Mouse (Mus musculus): Measurements from ENCODE around the gene Slc16a1.
A peak's percentile ranks its signal among the peaks of the same experiment; 100 is the strongest.
"Not testable (repeated sequence)": the region's sequence is repeated elsewhere in the genome, so short reads cannot be mapped to it uniquely, and the experiment has no call there.

Slc16a1 gene

GRCm38 (mm10) chr3:104639749-104640368 is 1.4 kb downstream of the Slc16a1 start:
- DNase-seq = no peak

DNA sequence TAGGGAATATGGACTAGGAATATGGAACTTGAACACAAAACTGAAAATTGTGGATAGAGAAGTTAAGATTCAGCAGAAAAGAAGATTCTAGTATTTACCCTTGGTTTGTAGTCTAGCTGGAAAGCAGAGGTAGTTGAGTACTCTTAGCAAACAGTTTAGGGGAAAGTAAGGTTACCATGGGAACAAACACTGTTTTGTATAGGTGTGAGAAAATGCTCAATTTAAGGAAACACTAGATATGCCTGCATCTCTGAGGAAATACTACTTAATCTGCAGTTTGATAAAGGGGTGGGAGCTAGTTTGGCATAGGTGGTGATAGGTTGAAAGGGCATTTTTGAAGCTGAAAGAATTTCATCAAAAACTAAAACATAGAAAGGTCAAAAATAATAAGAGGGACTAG is 2.4 kb downstream of the Slc16a1 start:
- DNase-seq = no peak

- DNase-seq = no peak
These were observed 2.8 kb downstream of the Slc16a1 start for GRCm38 (mm10) chr3:104641313-104641712.

DNA sequence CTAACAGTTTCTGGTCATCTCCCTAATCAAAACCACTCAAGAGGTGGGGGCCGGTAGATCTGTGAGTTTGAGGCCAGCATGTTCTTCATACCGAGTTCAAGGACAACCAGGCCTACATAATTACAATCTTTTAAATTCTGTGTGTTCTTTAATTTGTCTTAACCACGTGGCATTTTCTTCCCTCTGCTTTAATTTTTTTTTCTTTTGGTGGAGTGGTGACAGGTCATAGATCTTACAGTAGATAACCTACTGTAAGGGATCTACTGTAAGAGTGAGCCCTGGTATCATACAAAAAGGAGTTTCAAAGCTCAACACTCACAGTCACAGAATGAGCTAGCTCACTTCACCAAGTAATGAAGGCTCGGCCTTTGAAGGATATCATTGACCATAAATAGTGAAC is 4.6 kb downstream of the Slc16a1 start:
- no peak for DNase-seq

DNA sequence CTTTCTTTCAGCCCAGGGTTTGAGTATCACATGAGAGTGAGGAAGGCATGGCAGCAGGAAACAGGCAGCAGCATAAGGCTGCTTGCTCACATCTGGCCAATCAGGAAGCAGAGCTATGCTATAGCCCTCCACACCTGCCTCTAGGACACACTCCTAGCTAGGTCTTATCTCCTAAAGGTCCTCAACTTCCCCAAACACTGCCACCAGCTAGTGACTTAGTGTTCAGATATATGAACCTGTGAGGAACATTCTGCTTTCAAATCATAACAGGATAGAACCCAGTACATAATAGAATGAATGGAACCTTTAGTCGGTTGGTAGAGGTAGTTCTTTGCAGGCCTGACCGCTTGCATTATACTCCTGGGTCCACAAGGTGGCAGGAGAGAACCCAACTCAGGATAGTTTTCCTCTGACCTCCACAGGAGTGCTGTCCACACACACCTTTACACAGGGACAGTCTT is 5.4 kb downstream of the Slc16a1 start:
- peak; percentile 69 for DNase-seq

DNA sequence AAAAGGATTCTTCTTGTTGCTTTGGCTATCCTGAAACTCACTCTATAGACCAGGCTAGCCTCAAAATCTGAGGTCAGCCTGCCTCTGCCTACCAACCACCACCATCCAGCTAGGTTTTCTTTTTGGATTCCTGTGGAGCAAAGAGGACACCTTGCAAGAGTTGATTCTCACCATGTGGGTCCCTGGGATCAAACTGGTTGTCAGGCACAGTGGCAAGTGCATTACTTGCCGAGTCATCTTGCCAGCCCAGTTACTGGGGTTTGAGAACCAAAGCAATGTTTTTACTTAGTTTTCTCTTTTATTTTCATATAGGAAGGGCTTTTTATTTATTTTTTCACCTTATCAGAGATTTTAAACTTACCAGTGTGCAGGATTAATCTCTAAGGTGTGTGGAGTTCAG is 5.9 kb downstream of the Slc16a1 start:
- no peak for DNase-seq

DNA sequence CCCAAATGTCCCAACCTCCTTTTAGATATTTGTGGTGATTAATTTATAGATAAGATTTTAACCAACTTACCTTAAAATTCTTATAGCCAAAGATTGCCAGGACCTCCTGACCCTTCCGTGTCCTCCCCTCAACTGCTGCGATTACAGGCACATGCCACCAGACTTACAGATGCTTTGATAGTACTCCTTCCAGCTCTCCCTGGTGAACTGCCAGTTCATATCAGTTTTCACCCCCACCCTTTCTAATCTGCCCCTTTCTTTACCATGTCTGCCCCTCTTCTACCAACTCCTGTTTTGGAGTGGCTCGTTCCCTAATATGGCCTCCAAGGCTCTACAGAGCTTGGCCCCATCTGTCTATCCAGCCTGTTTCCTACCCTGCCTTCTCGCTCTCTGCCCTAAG is 15.8 kb downstream of the Slc16a1 start:
- DNase-seq = no peak

GRCm38 (mm10) chr3:104654921-104655320 is 16.5 kb downstream of the Slc16a1 start:
- DNase-seq = no peak

DNA sequence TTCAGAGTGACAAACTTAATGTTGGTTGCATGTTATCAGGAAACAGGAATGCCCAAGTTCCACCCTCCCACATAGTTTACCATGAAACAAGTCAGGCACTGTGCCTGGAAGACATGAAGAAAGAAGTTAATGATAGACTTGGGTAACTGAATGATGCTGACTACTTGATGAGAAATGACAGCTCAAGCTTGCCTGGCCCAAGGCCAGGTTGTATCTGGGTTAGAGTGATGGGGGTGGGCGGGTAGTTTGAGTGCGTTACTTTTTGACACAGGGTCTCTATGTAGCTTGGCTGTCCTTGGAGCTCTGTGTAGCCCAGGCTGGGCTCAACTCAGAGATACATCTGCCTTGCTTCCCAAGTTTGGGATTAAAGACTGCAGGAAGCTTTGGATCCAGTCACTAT is 20.2 kb downstream of the Slc16a1 start:
- DNase-seq = no peak

DNA sequence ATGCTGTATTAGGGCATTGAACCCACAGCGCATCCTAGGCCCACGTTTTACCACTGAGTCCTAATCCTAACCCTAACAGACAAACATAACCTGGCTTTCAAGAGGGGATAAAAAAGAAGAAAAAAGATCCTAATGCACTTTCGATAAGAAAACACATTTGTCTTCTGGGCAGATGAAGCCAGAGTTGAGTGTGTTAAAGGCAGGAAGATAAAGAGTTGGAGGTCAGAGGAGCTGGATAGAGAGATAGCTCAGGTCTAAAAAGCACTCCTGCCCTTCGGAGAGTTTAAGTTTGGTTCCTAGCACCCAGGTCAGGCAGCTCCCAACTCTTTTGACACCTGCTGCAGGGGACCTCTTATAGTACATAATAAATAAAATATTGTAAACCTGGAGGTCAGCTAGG is 21.3 kb downstream of the Slc16a1 start:
- no peak for DNase-seq

- no peak for DNase-seq
These were observed 22.1 kb downstream of the Slc16a1 start for GRCm38 (mm10) chr3:104660522-104660921.

GRCm38 (mm10) chr3:104662007-104662406 is 23.5 kb downstream of the Slc16a1 start:
- DNase-seq = no peak

GRCm38 (mm10) chr3:104662926-104663325 is 24.5 kb downstream of the Slc16a1 start:
- DNase-seq = no peak

DNA sequence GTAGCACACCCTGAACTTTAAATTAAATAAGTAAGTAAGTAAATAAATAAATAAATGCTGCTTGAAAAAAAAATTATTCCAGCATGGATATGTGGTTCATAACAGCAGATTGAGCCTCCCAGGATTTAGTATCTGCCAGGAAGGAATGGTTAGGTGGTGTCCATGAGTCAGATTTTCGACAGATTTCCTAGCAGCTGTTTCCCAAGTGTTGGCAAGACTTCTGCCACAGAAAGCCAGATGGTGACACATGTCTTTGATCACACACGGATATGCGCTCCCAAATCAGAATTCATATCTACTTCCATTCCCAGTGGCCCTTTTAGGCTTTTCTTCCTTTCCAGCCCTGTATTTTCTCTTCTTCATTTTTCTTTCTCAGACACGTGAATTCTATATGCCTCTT is 28.5 kb downstream of the Slc16a1 start:
- DNase-seq = no peak

DNA sequence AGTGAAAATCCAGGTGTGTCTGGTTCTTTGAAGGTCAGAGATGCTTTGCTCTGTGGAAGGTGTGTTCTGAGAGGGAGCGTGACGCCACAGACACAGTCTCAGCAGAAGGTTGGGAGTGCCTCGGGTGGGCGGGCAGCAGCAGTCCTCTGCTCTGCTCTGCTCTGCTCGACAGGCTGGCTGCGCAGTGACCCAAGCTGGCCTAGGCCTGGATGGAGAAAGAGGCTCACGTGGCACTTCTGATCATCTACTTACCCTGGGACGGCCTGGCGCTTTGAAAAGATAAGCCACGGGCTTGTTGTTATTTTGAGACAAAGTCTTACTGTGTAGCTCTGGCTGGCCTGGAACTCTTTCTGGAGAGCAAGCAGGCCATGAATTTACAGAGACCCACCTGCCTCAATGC is 29.0 kb downstream of the Slc16a1 start:
- DNase-seq = no peak

GRCm38 (mm10) chr3:104668989-104669388 is 30.5 kb downstream of the Slc16a1 start:
- no peak for DNase-seq

- DNase-seq = no peak
These were observed 31.4 kb downstream of the Slc16a1 start for GRCm38 (mm10) chr3:104669856-104670182.

- not testable (repeated sequence) for DNase-seq
These were observed 31.9 kb downstream of the Slc16a1 start for GRCm38 (mm10) chr3:104670183-104671020.

DNA sequence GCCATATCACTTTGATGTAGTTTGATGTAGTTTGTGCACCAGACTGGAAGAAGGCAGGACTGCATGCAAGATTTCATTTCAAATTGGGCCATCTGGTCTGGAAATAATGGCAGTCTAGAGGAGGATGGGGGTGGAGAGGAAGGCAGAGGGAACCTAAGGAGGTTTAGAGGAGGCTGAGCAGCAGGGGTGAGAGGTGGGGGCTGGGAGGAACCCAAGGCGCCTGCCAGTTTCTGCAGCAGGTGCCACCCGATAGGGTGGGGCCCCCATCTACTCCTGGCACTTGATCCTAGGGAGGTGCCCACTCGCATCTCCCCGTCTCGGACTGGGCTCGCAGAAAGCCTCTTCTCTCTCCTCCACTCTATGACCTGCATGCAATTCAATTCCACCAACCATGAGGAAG is 33.1 kb downstream of the Slc16a1 start:
- no peak for DNase-seq

GRCm38 (mm10) chr3:104672041-104672440 is 33.6 kb downstream of the Slc16a1 start:
- no peak for DNase-seq

- no peak for DNase-seq
These were observed 35.3 kb downstream of the Slc16a1 start for GRCm38 (mm10) chr3:104673642-104674328.

GRCm38 (mm10) chr3:104674329-104675220 is 36.1 kb downstream of the Slc16a1 start:
- DNase-seq = no peak
